Mouse (Mus musculus) forebrain, postnatal 0 days (tissue): ENCODE measurements around the gene Dcun1d1. TPM values are rescaled to one million over a fixed set of nuclear protein-coding genes. Genes with fewer than 3 reads are reported as not detected.

ENCODE experiments used
- ATAC-seq: fragments of 200-750 bp; cut with Nextera tagmentation; 2 replicates; pipeline ENCODE4 v1.8.0; 2017; ENCODE audit warnings: mild to moderate bottlenecking, moderate library complexity
- DNase-seq: peaks from one replicate; pipeline ENCODE4 v3.0.0-alpha.2; 2015
- H3K27ac ChIP-seq: fragments of 300-500 bp; sonication (generic); 2 replicates; pipeline ENCODE4 v1.5.1; 2014; ENCODE audit warnings: low read depth, mild to moderate bottlenecking, antibody characterized with exemption, low read length, moderate library complexity, mixed read lengths
- H3K27me3 ChIP-seq: fragments of 300-500 bp; sonication (generic); 2 replicates; pipeline ENCODE4 v1.6.1; 2014; ENCODE audit warnings: mild to moderate bottlenecking, low read length, mixed read lengths; ENCODE audit not compliant: insufficient read depth
- H3K36me3 ChIP-seq: fragments of 300-500 bp; sonication (generic); 2 replicates; pipeline ENCODE4 v1.6.1; 2014; ENCODE audit warnings: mild to moderate bottlenecking, moderate library complexity; ENCODE audit not compliant: insufficient read depth
- H3K4me1 ChIP-seq: fragments of 300-500 bp; sonication (generic); 2 replicates; pipeline ENCODE4 v1.6.1; 2014; ENCODE audit warnings: antibody characterized with exemption; ENCODE audit not compliant: insufficient read depth
- H3K4me2 ChIP-seq: fragments of 300-500 bp; sonication (generic); 2 replicates; pipeline ENCODE4 v1.6.1; 2014; ENCODE audit warnings: low read depth, mild to moderate bottlenecking, moderate library complexity
- H3K4me3 ChIP-seq: fragments of 300-500 bp; sonication (generic); 2 replicates; pipeline ENCODE4 v1.5.1; 2014; ENCODE audit warnings: low read depth, low read length, mixed read lengths
- H3K9ac ChIP-seq: fragments of 300-500 bp; sonication (generic); 2 replicates; pipeline ENCODE4 v1.6.1; 2014; ENCODE audit warnings: mild to moderate bottlenecking
- H3K9me3 ChIP-seq: fragments of 300-500 bp; sonication (generic); 2 replicates; pipeline ENCODE4 v1.6.1; 2016; ENCODE audit warnings: low read length
- CTCF ChIP-seq: sonication (generic); IDR thresholded peaks from 2 replicates; pipeline ENCODE4 v1.5.1; 2016; ENCODE audit warnings: antibody characterized with exemption, control low read depth, low read depth
- WGBS: fragments of 180-500 bp; shearing (Covaris S2); extraction: QIAGEN DNeasy Blood & Tissue Kit; methylation state at CpG from one replicate; pipeline ENCODE4 v1.1.7; 2014; 5-methylcytosine and 5-hydroxymethylcytosine counted together
- polyA plus RNA-seq: library from polyadenylated mRNA; unstranded; fragments of >200 nt; fragmentation: Nextera tagmentation; extraction: Ambion mirVana; gene quantifications from 2 replicates; pipeline ENCODE4 v1.2.1, GENCODE M21; 2015
- total RNA-seq: library from RNA; depleted of rRNA; stranded (reverse); fragments of >200 nt; gene quantifications from 2 replicates; pipeline ENCODE4 v1.2.3, GENCODE M21; 2014; rRNA removed

The Dcun1d1 gene
- total and polyA plus RNA-seq, 2 experiments from 2014 or later, result 82.8 to 125 TPM

DNA sequence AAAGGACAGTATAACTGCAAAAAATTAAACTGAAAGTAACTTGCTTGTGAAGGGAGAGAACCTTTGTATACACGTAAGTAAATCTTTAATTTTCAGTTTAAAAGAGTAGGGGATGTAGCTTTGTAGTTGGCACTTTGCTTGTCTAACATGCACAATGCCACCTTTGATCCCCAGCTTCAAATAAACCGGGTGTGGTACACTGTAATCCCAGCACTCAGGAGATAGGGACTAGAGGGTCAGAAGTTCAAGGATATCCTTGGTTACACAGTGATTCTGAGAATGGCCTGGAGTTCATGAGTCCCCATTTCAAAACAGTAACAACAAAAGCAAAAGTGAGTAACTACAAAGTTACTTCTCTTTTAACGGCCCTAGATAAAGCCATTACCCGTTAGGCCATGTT, 46.1 kb downstream of the Dcun1d1 start:
- Histone ChIP-seq H3K4me2 (no peak overlapping the region), H3K4me3 (no peak overlapping the region), H3K9me3 (no peaks in the 10 kb centered on the region), H3K9ac (no peak overlapping the region), H3K36me3 (peaks cover 2% of the 10 kb centered on the region; the same call in 1 of the 2 replicates), H3K27me3 (no peaks in the 10 kb centered on the region), H3K4me1 (no peaks in the 10 kb centered on the region), H3K27ac (no peak overlapping the region)
- TF ChIP-seq CTCF, result no peak
- ATAC-seq, result no peak
- no peak for DNase-seq
- WGBS, result 95% methylated on average over 4 of the region's 4 CpGs

GRCm38 (mm10) chr3:35889531-35889930, 47.7 kb downstream of the Dcun1d1 start:
- Histone ChIP-seq H3K4me1 (no peaks in the 10 kb centered on the region), H3K4me3 (no peak overlapping the region), H3K9ac (no peak overlapping the region), H3K36me3 (no peaks in the 10 kb centered on the region; the same call in 1 of the 2 replicates), H3K4me2 (no peak overlapping the region), H3K27me3 (no peaks in the 10 kb centered on the region), H3K27ac (no peak overlapping the region), H3K9me3 (no peaks in the 10 kb centered on the region)
- no peak for TF ChIP-seq CTCF
- ATAC-seq (no peak), DNase-seq (no peak)
- WGBS, result 93% methylated on average over 2 of the region's 2 CpGs

DNA sequence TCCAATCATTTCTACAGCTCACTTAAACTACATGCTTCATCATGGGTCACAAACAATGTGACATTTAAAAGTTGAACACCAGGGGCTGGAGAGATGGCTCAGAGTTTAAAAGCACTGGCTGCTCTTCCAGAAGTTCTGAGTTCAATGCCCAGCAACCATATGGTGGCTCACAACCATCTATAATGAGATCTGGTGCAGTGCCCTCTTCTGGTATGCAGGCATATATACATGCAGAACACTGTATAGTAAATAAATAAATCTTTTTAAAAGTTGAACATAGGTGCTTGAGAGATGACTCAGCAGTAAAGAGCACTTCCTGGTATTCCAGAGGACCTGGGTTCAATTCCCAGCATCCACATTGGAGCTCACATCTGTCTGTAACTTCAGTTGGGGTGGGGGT, 54.0 kb downstream of the Dcun1d1 start:
- Histone ChIP-seq H3K4me3 (no peak overlapping the region), H3K9ac (no peak overlapping the region), H3K4me1 (no peaks in the 10 kb centered on the region), H3K36me3 (no peaks in the 10 kb centered on the region), H3K9me3 (no peaks in the 10 kb centered on the region), H3K27ac (no peak overlapping the region), H3K27me3 (no peaks in the 10 kb centered on the region), H3K4me2 (no peak overlapping the region)
- DNase-seq (no peak), ATAC-seq (no peak)
- peak; percentile 33 for TF ChIP-seq CTCF

DNA sequence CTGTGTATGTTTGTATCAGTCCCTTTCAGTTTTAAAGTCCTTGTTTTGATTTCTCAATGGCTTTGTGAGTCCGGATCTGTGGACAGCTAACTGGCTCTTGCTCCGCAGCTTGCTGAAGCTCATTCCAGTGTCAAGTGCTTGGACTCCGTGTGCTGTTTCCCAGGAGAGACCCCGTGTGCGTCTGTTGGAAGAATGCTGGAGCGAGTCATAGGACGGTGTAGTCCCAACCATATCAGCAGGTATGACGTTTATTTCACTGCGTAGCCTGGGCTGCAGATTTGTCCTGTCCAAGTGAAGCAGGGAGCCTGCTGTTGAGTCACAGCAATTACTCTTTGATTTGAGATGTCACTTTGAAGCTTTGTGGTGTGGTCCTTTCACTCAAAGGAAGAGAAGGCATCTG, 87.9 kb downstream of the Dcun1d1 start:
- DNase-seq, result no peak
- no peaks in the 10 kb centered on the region for H3K9me3 ChIP-seq
- no peaks in the 10 kb centered on the region for H3K4me1 ChIP-seq
- H3K27me3 ChIP-seq, result no peaks in the 10 kb centered on the region
- H3K9ac ChIP-seq, result no peak overlapping the region
- TF ChIP-seq CTCF, result no peak
- WGBS, result 91% methylated on average over 9 of the region's 9 CpGs
- H3K36me3 ChIP-seq, result peaks cover 16% of the 10 kb centered on the region
- no peak overlapping the region for H3K4me3 ChIP-seq
- H3K4me2 ChIP-seq, result no peak overlapping the region
- ATAC-seq, result no peak
- H3K27ac ChIP-seq, result no peak overlapping the region

Other genes with a start within 250 kb of the Dcun1d1 start
- gene Atp11b, start 183.3 kb downstream of the Dcun1d1 start, total RNA-seq, result 46.7 and 56.4 TPM in 2 replicates
- 13.3 and 19.4 TPM in 2 replicates for gene Atp11b, start 183.3 kb downstream of the Dcun1d1 start, polyA plus RNA-seq
- 5.9 and 7.7 TPM in 2 replicates for gene Mccc1, start 63.2 kb upstream of the Dcun1d1 start, total RNA-seq
- gene Mccc1, start 63.2 kb upstream of the Dcun1d1 start, polyA plus RNA-seq, result 8.9 and 13.7 TPM in 2 replicates
- gene Ccdc144b, start 116.1 kb upstream of the Dcun1d1 start, total RNA-seq, result not detected in 2 replicates
- not detected in 2 replicates for gene Ccdc144b, start 116.1 kb upstream of the Dcun1d1 start, polyA plus RNA-seq
- gene Acad9, start 128.5 kb upstream of the Dcun1d1 start, total RNA-seq, result 34.6 and 43.5 TPM in 2 replicates
- 62.0 and 67.9 TPM in 2 replicates for gene Acad9, start 128.5 kb upstream of the Dcun1d1 start, polyA plus RNA-seq
- gene D3Ertd254e, start 213.6 kb upstream of the Dcun1d1 start, total RNA-seq, result 22.4 and 26.2 TPM in 2 replicates
- gene D3Ertd254e, start 213.6 kb upstream of the Dcun1d1 start, polyA plus RNA-seq, result 6.8 and 10.6 TPM in 2 replicates